Mouse (Mus musculus): ENCODE results near the gene Cdk14. TPM values are rescaled to one million over a fixed set of nuclear protein-coding genes. Genes with fewer than 3 reads are reported as not detected.

Cdk14 gene
- polyA plus RNA-seq, 2 experiments = 14.5 to 27.6 TPM

DNA sequence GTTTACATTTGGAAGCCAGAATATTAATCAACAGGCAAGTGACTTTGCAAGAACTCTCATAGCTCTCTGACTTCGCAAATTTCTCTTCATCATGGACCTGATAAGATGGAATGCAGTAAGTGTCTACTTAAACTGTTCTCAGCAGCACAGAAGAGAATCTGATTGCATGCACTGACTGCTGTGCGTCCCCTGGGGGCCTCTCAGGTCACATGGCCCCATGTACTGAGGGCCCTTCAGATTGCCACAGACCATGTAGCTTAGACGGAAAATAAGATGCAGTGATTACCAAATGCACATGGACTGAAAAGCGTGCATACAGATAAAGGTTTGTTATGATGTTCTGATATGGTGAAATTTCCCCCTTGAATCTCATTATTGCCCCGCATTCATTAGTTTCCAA lies 653.4 kb downstream of the Cdk14 start:
- no peaks in the 10 kb centered on the region for H3K36me3 ChIP-seq (ENCODE audit: control insufficient read depth, insufficient read depth, low read length)
- H3K9me3 ChIP-seq (ENCODE audit: control insufficient read depth, low read length) = no peaks in the 10 kb centered on the region
- no peak overlapping the region for H3K4me3 ChIP-seq (replicated peaks; ENCODE audit: low read length)
- H3K27ac ChIP-seq (replicated peaks; ENCODE audit: low read depth, low read length) = no peak overlapping the region
- H3K4me1 ChIP-seq (ENCODE audit: control insufficient read depth, insufficient read depth, low read length) = no peaks in the 10 kb centered on the region
- ATAC-seq (ENCODE audit: low FRiP score, low read depth) = no peak
- no peaks in the 10 kb centered on the region for H3K27me3 ChIP-seq (ENCODE audit: control insufficient read depth, insufficient read depth, low read length)
- DNase-seq (ENCODE audit: low spot score) = no peak
- no peak for TF ChIP-seq POLR2A (IDR thresholded peaks at IDR 0.05; ENCODE audit: borderline replicate concordance, extremely low read depth, insufficient read depth, insufficient read length)
- no peak overlapping the region for H3K9ac ChIP-seq (ENCODE audit: low read depth, low read length, severe bottlenecking)
- no peak overlapping the region for H3K4me2 ChIP-seq (replicated peaks; ENCODE audit: low read depth, low read length, severe bottlenecking)
- 80% methylated on average over 5 of the region's 5 CpGs for WGBS

DNA sequence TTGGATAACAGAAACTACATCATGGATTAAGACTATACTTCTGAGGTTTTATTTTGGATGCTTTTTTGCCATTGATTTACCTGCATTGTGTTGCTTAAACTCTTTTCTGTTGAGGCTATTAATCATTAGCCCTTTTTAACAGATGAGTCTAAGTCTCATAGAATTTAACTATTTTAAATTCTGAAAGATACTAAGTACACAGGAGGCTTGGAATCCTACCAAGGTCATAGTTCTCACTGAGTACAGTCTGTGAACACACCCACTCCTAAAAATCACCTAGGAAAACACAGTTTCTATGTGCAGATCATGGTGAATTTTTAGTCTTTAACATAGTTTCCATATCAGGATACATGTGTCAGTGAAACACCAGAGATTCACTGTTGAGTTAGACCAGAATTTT lies 658.2 kb downstream of the Cdk14 start:
- Histone ChIP-seq H3K4me2 (replicated peaks; ENCODE audit: low read depth, low read length, severe bottlenecking) (no peak overlapping the region), H3K27me3 (ENCODE audit: control insufficient read depth, insufficient read depth, low read length) (no peaks in the 10 kb centered on the region), H3K36me3 (ENCODE audit: control insufficient read depth, insufficient read depth, low read length) (no peaks in the 10 kb centered on the region), H3K27ac (replicated peaks; ENCODE audit: low read depth, low read length) (no peak overlapping the region), H3K9ac (ENCODE audit: low read depth, low read length, severe bottlenecking) (no peak overlapping the region), H3K9me3 (ENCODE audit: control insufficient read depth, low read length) (no peaks in the 10 kb centered on the region), H3K4me1 (ENCODE audit: control insufficient read depth, insufficient read depth, low read length) (0 out of 2 replicates have a peak, but pooled peaks cover 3% of the 10 kb centered on the region), H3K4me3 (replicated peaks; ENCODE audit: low read length) (no peak overlapping the region)
- DNase-seq (ENCODE audit: low spot score) = no peak
- no peak for ATAC-seq (ENCODE audit: low FRiP score, low read depth)
- TF ChIP-seq POLR2A (IDR thresholded peaks at IDR 0.05; ENCODE audit: borderline replicate concordance, extremely low read depth, insufficient read depth, insufficient read length) = no peak

DNA sequence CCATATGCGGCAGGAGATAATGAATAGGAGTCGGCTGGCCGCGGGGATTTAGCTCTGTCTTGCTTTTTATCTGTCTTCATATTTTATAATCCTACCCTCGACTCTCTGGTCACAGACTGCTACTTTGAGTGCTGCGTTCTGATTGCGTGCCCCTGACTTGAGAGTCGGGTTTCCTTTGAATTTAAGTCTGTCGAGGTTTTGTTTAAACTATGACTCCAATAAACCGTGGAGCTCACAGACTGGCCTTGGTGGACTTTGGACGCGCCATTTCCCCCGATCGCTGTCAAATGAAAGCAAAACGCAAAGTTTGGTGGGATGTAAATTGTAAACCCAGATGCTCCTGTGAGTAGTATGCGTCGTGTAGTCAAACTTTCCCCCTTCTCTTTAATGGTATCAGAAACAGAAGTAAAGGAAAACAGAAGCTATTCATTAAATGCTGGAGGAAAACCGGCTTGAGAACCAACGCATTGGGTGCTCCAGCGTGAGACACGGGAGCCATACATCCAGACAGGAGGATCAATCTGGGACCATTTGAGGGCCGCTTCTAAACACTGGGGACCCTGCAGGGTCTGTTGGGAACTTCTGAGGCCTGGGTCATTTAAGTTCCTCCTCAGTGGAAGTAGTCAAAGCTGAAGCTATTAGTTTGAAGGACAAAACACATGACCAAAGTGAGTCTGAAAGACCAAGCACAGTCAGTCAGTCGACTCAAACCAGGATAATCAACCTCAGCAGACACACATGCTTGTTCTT lies 661.6 kb downstream of the Cdk14 start:
- TF ChIP-seq POLR2A (IDR thresholded peaks at IDR 0.05; ENCODE audit: borderline replicate concordance, extremely low read depth, insufficient read depth, insufficient read length) = no peak
- H3K4me3 ChIP-seq (replicated peaks; ENCODE audit: low read length) = peak overlapping the region; percentile 86
- DNase-seq (ENCODE audit: low spot score) (no peak), ATAC-seq (ENCODE audit: low FRiP score, low read depth) (peak; percentile 17)
- H3K4me2 ChIP-seq (replicated peaks; ENCODE audit: low read depth, low read length, severe bottlenecking) = peak overlapping the region; percentile 96
- peaks cover 22% of the 10 kb centered on the region for H3K4me1 ChIP-seq (ENCODE audit: control insufficient read depth, insufficient read depth, low read length)
- H3K27me3 ChIP-seq (ENCODE audit: control insufficient read depth, insufficient read depth, low read length) = no peaks in the 10 kb centered on the region
- no peaks in the 10 kb centered on the region for H3K9me3 ChIP-seq (ENCODE audit: control insufficient read depth, low read length)
- H3K9ac ChIP-seq (ENCODE audit: low read depth, low read length, severe bottlenecking) = peak overlapping the region; percentile 94
- under 1% methylated on average over 23 of the region's 23 CpGs for WGBS
- peak overlapping the region; percentile 97 for H3K27ac ChIP-seq (replicated peaks; ENCODE audit: low read depth, low read length)
- no peaks in the 10 kb centered on the region for H3K36me3 ChIP-seq (ENCODE audit: control insufficient read depth, insufficient read depth, low read length)

DNA sequence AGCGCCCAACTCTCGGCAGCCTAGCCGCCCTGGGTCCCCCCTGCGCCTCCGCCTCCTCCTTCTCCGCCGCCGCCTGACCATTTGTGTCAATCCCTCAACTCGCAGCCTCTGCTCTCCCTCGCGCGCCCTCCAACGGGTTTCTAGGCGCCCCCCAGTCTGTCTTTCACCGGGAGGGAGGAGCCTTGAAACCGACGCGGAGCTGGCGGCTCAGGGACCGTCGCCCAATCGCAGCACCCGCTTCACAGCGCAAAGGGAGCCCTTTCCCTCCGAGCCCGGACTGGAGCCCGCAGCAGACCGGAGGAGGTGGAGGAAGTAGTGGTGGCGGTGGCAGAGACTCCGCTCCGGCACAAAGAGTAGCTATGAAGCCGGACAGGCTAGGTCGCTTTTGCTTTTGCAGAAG lies 662.2 kb downstream of the Cdk14 start, which contains the start of gene Fzd1:
Gene Fzd1 (minus strand): TSS at position 134 of the 400 bp plus-strand sequence.
- 0% methylated on average over 31 of the region's 33 CpGs for WGBS

DNA sequence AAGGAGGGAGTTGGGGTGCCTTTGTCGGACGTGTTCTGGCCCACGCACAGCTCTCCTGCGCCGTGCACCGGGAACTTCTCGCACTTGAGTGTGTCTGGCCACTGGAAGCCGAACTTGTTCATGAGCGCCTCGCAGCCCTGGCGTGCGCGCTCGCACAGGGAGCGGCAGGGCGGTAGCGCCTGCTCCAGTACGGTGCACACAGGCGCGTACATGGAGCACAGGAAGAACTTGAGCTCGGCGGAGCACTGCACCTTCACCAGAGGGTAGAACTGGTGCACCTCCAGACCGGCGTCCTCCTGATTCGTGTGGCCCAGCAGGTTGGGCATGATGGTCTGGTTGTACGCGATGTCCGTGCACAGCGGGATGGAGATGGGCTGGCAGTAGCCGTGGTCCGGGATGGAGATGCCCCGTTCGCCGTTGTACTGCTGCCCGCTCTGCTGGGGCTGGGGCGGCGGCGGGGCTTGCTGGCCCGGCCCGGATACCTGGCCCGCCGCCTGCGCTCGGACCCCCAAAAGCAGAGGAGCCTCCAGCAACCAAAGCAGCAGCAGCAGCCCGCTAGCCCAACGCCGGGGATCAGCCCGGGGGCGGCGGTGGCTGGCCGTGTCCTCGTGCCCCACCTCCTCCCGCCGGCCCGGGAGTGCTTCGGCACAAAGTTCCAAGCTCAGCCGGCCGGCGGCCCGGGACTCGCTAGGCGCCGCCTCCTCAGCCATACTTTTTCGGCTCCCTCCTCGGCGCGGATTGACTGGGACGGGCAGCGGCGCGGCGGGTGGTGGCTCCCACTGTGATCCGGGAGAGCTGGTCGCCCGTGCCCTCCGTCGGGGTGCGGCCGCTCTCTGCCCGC lies 663.0 kb downstream of the Cdk14 start:
- DNase-seq (ENCODE audit: low spot score) (peak; percentile 63), ATAC-seq (ENCODE audit: low FRiP score, low read depth) (peak; percentile 45)
- WGBS = 2% methylated on average over 70 of the region's 80 CpGs
- Histone ChIP-seq H3K4me1 (ENCODE audit: control insufficient read depth, insufficient read depth, low read length) (peaks cover 22% of the 10 kb centered on the region), H3K4me2 (replicated peaks; ENCODE audit: low read depth, low read length, severe bottlenecking) (peak overlapping the region; percentile 96), H3K4me3 (replicated peaks; ENCODE audit: low read length) (peak overlapping the region; percentile 86), H3K27ac (replicated peaks; ENCODE audit: low read depth, low read length) (peak overlapping the region; percentile 97), H3K36me3 (ENCODE audit: control insufficient read depth, insufficient read depth, low read length) (no peaks in the 10 kb centered on the region), H3K27me3 (ENCODE audit: control insufficient read depth, insufficient read depth, low read length) (no peaks in the 10 kb centered on the region), H3K9me3 (ENCODE audit: control insufficient read depth, low read length) (no peaks in the 10 kb centered on the region), H3K9ac (ENCODE audit: low read depth, low read length, severe bottlenecking) (peak overlapping the region; percentile 94)
- TF ChIP-seq POLR2A (IDR thresholded peaks at IDR 0.05; ENCODE audit: borderline replicate concordance, extremely low read depth, insufficient read depth, insufficient read length) = no peak

More for the DNA sequence above, 662.2 kb downstream of the Cdk14 start, which contains the start of gene Fzd1:
- H3K36me3 ChIP-seq (ENCODE audit: control insufficient read depth, insufficient read depth, low read length) = no peaks in the 10 kb centered on the region
- H3K9me3 ChIP-seq (ENCODE audit: control insufficient read depth, low read length) = no peaks in the 10 kb centered on the region
- H3K4me1 ChIP-seq (ENCODE audit: control insufficient read depth, insufficient read depth, low read length) = peaks cover 22% of the 10 kb centered on the region
- H3K4me2 ChIP-seq (replicated peaks; ENCODE audit: low read depth, low read length, severe bottlenecking) = peak within 1 kb of the TSS; percentile 96
- peak within 1 kb of the TSS; percentile 86 for H3K4me3 ChIP-seq (replicated peaks; ENCODE audit: low read length)
- peak within 1 kb of the TSS; percentile 97 for H3K27ac ChIP-seq (replicated peaks; ENCODE audit: low read depth, low read length)
- ATAC-seq (ENCODE audit: low FRiP score, low read depth) (peak; percentile 94), DNase-seq (ENCODE audit: low spot score) (peak; percentile 96)
- H3K27me3 ChIP-seq (ENCODE audit: control insufficient read depth, insufficient read depth, low read length) = no peaks in the 10 kb centered on the region
- H3K9ac ChIP-seq (ENCODE audit: low read depth, low read length, severe bottlenecking) = peak within 1 kb of the TSS; percentile 94
- TF ChIP-seq POLR2A (IDR thresholded peaks at IDR 0.05; ENCODE audit: borderline replicate concordance, extremely low read depth, insufficient read depth, insufficient read length) = peak; percentile 93; the same call in 1 of the 2 replicates

All from limb, embryonic 14.5 days (tissue).